Mouse (Mus musculus) midbrain, postnatal 0 days (tissue): ENCODE data around the gene Tfcp2. TPM values are rescaled to one million over a fixed set of nuclear protein-coding genes. Genes with fewer than 3 reads are reported as not detected.

Source experiments
- ATAC-seq: fragments of 200-750 bp; cut with Nextera tagmentation; 2 replicates; pipeline ENCODE4 v1.8.0; 2017; ENCODE audit warnings: moderate number of reproducible peaks, mild to moderate bottlenecking, moderate TSS enrichment, moderate library complexity; ENCODE audit not compliant: low FRiP score
- DNase-seq: peaks from one replicate; pipeline ENCODE4 v3.0.0-alpha.2; 2015; ENCODE audit warnings: low spot score
- H3K27ac ChIP-seq: fragments of 300-500 bp; sonication (generic); 2 replicates; pipeline ENCODE4 v1.5.1; 2014; ENCODE audit warnings: low read depth, mild to moderate bottlenecking, low read length, mixed read lengths
- H3K27me3 ChIP-seq: fragments of 300-500 bp; sonication (generic); 2 replicates; pipeline ENCODE4 v1.6.1; 2014; ENCODE audit warnings: low read length, control low read depth, mixed read lengths; ENCODE audit not compliant: insufficient read depth
- H3K36me3 ChIP-seq: fragments of 300-500 bp; sonication (generic); 2 replicates; pipeline ENCODE4 v1.6.1; 2014; ENCODE audit warnings: low read length, control low read depth, mixed read lengths; ENCODE audit not compliant: insufficient read depth
- H3K4me1 ChIP-seq: fragments of 300-500 bp; sonication (generic); 2 replicates; pipeline ENCODE4 v1.6.1; 2014; ENCODE audit warnings: mild to moderate bottlenecking, control low read depth, antibody characterized with exemption, low read length, mixed read lengths; ENCODE audit not compliant: insufficient read depth
- H3K4me2 ChIP-seq: fragments of 300-500 bp; sonication (generic); 2 replicates; pipeline ENCODE4 v1.6.1; 2014; ENCODE audit warnings: low read depth, mild to moderate bottlenecking, low read length, mixed read lengths; ENCODE audit not compliant: poor library complexity, severe bottlenecking
- H3K4me3 ChIP-seq: fragments of 300-500 bp; sonication (generic); 2 replicates; pipeline ENCODE4 v1.5.1; 2014; ENCODE audit warnings: low read depth, mild to moderate bottlenecking, low read length, moderate library complexity
- H3K9ac ChIP-seq: fragments of 300-500 bp; sonication (generic); replicated peaks from 2 replicates; pipeline ENCODE4 v1.6.1; 2014; ENCODE audit warnings: mild to moderate bottlenecking, low read length, moderate library complexity, mixed read lengths; ENCODE audit not compliant: poor library complexity, severe bottlenecking
- H3K9me3 ChIP-seq: fragments of 300-500 bp; sonication (generic); 2 replicates; pipeline ENCODE4 v1.6.1; 2016; ENCODE audit warnings: low read length, control low read depth
- CTCF ChIP-seq: IDR thresholded peaks from 2 replicates; pipeline ENCODE4 v1.5.1; 2016; ENCODE audit warnings: antibody characterized with exemption, mild to moderate bottlenecking
- WGBS: fragments of 180-500 bp; shearing (Covaris S2); extraction: QIAGEN DNeasy Blood & Tissue Kit; methylation state at CpG from one replicate; pipeline ENCODE4 v1.1.7; 2014; 5-methylcytosine and 5-hydroxymethylcytosine counted together
- polyA plus RNA-seq: library from polyadenylated mRNA; unstranded; fragments of >200 nt; fragmentation: Nextera tagmentation; extraction: Ambion mirVana; gene quantifications from 2 replicates; pipeline ENCODE4 v1.2.1, GENCODE M21; 2015
- total RNA-seq: library from RNA; depleted of rRNA; stranded (reverse); fragments of >200 nt; gene quantifications from 2 replicates; pipeline ENCODE4 v1.2.3, GENCODE M21; 2014

The Tfcp2 gene
- total and polyA plus RNA-seq, 2 experiments from 2014 or later = 30.4 to 36.7 TPM

GRCm38 (mm10) chr15:100537913-100538312 lies 13.9 kb downstream of the Tfcp2 start:
- Histone ChIP-seq H3K4me2 (no peak overlapping the region), H3K36me3 (no peaks in the 10 kb centered on the region), H3K27ac (no peak overlapping the region), H3K4me3 (no peak overlapping the region), H3K4me1 (no peaks in the 10 kb centered on the region), H3K9me3 (no peaks in the 10 kb centered on the region), H3K9ac (no peak overlapping the region), H3K27me3 (no peaks in the 10 kb centered on the region)
- TF ChIP-seq CTCF = peak; percentile 70
- DNase-seq (peak; percentile 65), ATAC-seq (no peak)
- WGBS = 89% methylated on average over 6 of the region's 6 CpGs

GRCm38 (mm10) chr15:100527900-100528299 lies 23.9 kb downstream of the Tfcp2 start:
- H3K4me1 ChIP-seq = no peaks in the 10 kb centered on the region
- no peak overlapping the region for H3K9ac ChIP-seq
- TF ChIP-seq CTCF = no peak
- no peak overlapping the region for H3K4me2 ChIP-seq
- WGBS = 86% methylated on average over 5 of the region's 5 CpGs
- no peaks in the 10 kb centered on the region for H3K9me3 ChIP-seq
- no peak overlapping the region for H3K4me3 ChIP-seq
- H3K27ac ChIP-seq = no peak overlapping the region
- H3K27me3 ChIP-seq = no peaks in the 10 kb centered on the region
- peaks cover 4% of the 10 kb centered on the region; the same call in 1 of the 2 replicates for H3K36me3 ChIP-seq
- ATAC-seq (no peak), DNase-seq (no peak)

- Histone ChIP-seq H3K36me3 (peaks cover 14% of the 10 kb centered on the region; the same call in 1 of the 2 replicates), H3K9me3 (no peaks in the 10 kb centered on the region), H3K4me3 (no peak overlapping the region), H3K4me2 (no peak overlapping the region), H3K27me3 (no peaks in the 10 kb centered on the region), H3K27ac (no peak overlapping the region), H3K9ac (no peak overlapping the region), H3K4me1 (no peaks in the 10 kb centered on the region)
- DNase-seq = no peak
- 95% methylated on average over 14 of the region's 14 CpGs for WGBS
- ATAC-seq = no peak
- no peak for TF ChIP-seq CTCF
Observed at GRCm38 (mm10) chr15:100525405-100525804, 26.4 kb downstream of the Tfcp2 start.

GRCm38 (mm10) chr15:100520306-100520705 lies 31.5 kb downstream of the Tfcp2 start:
- Histone ChIP-seq H3K4me2 (no peak overlapping the region), H3K27me3 (no peaks in the 10 kb centered on the region), H3K9me3 (no peaks in the 10 kb centered on the region), H3K4me1 (no peaks in the 10 kb centered on the region), H3K36me3 (peaks cover 34% of the 10 kb centered on the region), H3K9ac (no peak overlapping the region), H3K27ac (no peak overlapping the region), H3K4me3 (no peak overlapping the region)
- no peak for ATAC-seq
- no peak for TF ChIP-seq CTCF
- DNase-seq = no peak
- 93% methylated on average over 14 of the region's 14 CpGs for WGBS

- Histone ChIP-seq H3K4me1 (no peaks in the 10 kb centered on the region), H3K27ac (no peak overlapping the region), H3K27me3 (no peaks in the 10 kb centered on the region), H3K36me3 (peaks cover 55% of the 10 kb centered on the region), H3K4me3 (no peak overlapping the region), H3K9me3 (no peaks in the 10 kb centered on the region), H3K9ac (no peak overlapping the region), H3K4me2 (no peak overlapping the region)
- ATAC-seq (no peak), DNase-seq (no peak)
- TF ChIP-seq CTCF = no peak
- 93% methylated on average over 2 of the region's 2 CpGs for WGBS
Observed at GRCm38 (mm10) chr15:100515121-100515520, 36.7 kb downstream of the Tfcp2 start.

GRCm38 (mm10) chr15:100513387-100513786 lies 38.4 kb downstream of the Tfcp2 start:
- H3K36me3 ChIP-seq = peaks cover 58% of the 10 kb centered on the region
- no peak overlapping the region for H3K27ac ChIP-seq
- no peaks in the 10 kb centered on the region for H3K4me1 ChIP-seq
- H3K4me2 ChIP-seq = no peak overlapping the region
- no peak for ATAC-seq
- 95% methylated on average over 4 of the region's 4 CpGs for WGBS
- H3K9ac ChIP-seq = no peak overlapping the region
- H3K9me3 ChIP-seq = no peaks in the 10 kb centered on the region
- no peak overlapping the region for H3K4me3 ChIP-seq
- no peak for TF ChIP-seq CTCF
- H3K27me3 ChIP-seq = no peaks in the 10 kb centered on the region
- DNase-seq = no peak
